Mouse (Mus musculus) cerebellum, adult 18-20 months (tissue): ENCODE results near the gene Fas.

Experiments used
- DNase-seq, 2 experiments: peaks; one replicate each; pipeline ENCODE4 v3.0.0; 2021

Fas gene

DNA sequence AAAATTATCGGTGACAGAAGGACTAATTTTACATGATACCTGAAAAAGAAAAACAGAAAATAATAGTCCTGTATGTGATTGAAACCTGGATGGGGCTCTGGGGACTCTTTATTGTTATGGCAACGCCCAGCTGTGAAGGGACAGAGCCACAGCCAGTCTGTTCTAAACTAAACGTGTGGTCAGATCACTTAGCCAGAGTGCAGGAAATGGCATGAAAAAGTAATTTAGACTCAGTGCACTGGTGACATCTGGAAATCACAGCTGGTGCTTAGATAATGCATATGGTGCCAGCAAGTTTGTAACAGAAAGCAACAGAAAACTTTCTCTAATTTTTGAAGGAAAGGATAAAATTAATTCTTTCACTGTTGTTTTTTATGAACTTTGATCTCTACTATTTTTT is 79.9 kb downstream of the Fas start:
- DNase-seq = no peak
